Mouse (Mus musculus) heart, postnatal 0 days (tissue): ENCODE data around the gene Ptpn13.

ENCODE experiments used
- CTCF ChIP-seq: IDR thresholded peaks from 2 replicates; pipeline ENCODE4 v1.5.1; 2016; ENCODE audit warnings: antibody characterized with exemption, control low read depth, low read depth
- EP300 ChIP-seq: IDR thresholded peaks from 2 replicates; pipeline ENCODE4 v1.6.1; 2016; ENCODE audit warnings: antibody characterized with exemption, low read depth

DNA sequence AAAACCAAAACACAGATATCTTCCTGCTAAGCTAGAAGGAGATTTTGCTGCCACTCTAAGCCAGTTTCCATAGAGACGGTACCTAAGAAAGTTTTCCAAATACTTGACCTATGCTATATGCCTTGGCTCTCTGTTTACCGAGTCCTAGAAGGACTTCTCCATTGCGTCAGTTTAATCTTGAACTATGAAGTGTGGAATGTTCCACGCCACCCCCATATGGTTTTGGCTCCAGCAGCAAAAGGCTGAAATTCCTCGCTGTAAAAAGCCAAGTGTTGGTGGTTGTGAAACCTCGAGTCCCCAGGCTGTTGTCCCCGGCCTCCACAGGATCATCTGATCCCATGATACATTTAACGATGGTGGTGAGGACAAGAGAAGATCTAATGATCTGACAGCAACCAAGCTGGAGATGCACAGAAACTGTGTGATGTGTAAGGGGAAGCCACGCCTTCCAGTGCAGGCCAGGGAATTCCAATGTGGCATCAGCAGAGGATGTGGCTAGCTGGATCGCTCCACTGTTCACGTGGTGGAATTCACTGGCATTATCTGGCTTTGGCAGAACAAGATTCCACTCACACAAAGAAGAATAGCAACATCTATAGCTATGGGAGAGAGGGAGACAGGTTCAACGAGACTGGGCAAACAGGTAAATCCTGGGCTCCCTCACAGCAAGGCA, 195.4 kb downstream of the Ptpn13 start:
- TF ChIP-seq CTCF (no peak), EP300 (no peak; the same call in 1 of the 2 replicates)
